Comparison of ENCODE assay signal across 11 mouse cellular contexts in genomic region chr8:106074236-106074635, GRCm38 (mm10).
"Had no signal": no experiment of that assay in that cellular context is flagged by ENCODE, and none has a peak within 500 bp of the region (broad histone marks: within the 10 kb centered on the region; RNA-seq: fewer than 3 reads in every experiment).

No protein-coding gene starts in this region.

- H3K4me2 ChIP-seq: midbrain, embryonic 13.5 days had no signal

- H3K27ac ChIP-seq: kidney, postnatal 0 days; left cerebral cortex, adult 2 months; limb, embryonic 10.5 days; liver, embryonic 14.5 days; midbrain, embryonic 13.5 days; stomach, postnatal 0 days had no signal

- DNase-seq: kidney, postnatal 4 days; lung, adult 2 months; lung, postnatal 36 days; right cerebral cortex, postnatal 25 days had no signal

- H3K9ac ChIP-seq: liver, embryonic 14.5 days; midbrain, embryonic 13.5 days had no signal

- H3K9me3 ChIP-seq: limb, embryonic 10.5 days; midbrain, embryonic 13.5 days had no signal

- H3K4me1 ChIP-seq: limb, embryonic 10.5 days; midbrain, embryonic 13.5 days had no signal

- H3K4me3 ChIP-seq: left cerebral cortex, adult 2 months; limb, embryonic 10.5 days; midbrain, embryonic 13.5 days had no signal

- ATAC-seq: lung, postnatal 0 days; midbrain, embryonic 13.5 days had no signal

- H3K27me3 ChIP-seq: midbrain, embryonic 13.5 days had no signal
